Mouse (Mus musculus): ENCODE measurements around the gene C1qtnf1. TPM values are rescaled to one million over a fixed set of nuclear protein-coding genes. Genes with fewer than 3 reads are reported as not detected.

Gene C1qtnf1
- polyA plus RNA-seq, 2 experiments = 12.4 to 12.5 TPM

GRCm38 (mm10) chr11:118475496-118476083 lies 47.6 kb downstream of the C1qtnf1 start:
- TF ChIP-seq POLR2A (IDR thresholded peaks at IDR 0.05; ENCODE audit: borderline replicate concordance, extremely low read depth, insufficient read depth, insufficient read length) = no peak
- Histone ChIP-seq H3K4me2 (replicated peaks; ENCODE audit: low read depth, low read length, severe bottlenecking) (no peak overlapping the region), H3K27ac (replicated peaks; ENCODE audit: low read depth, low read length) (no peak overlapping the region), H3K9me3 (ENCODE audit: control insufficient read depth, low read length) (no peaks in the 10 kb centered on the region), H3K9ac (ENCODE audit: low read depth, low read length, severe bottlenecking) (no peak overlapping the region), H3K4me1 (ENCODE audit: control insufficient read depth, insufficient read depth, low read length) (peaks cover 5% of the 10 kb centered on the region; the same call in 1 of the 2 replicates), H3K4me3 (replicated peaks; ENCODE audit: low read length) (no peak overlapping the region), H3K27me3 (ENCODE audit: control insufficient read depth, insufficient read depth, low read length) (no peaks in the 10 kb centered on the region), H3K36me3 (ENCODE audit: control insufficient read depth, insufficient read depth, low read length) (0 out of 2 replicates have a peak, but pooled peaks cover 3% of the 10 kb centered on the region)
- 57% methylated on average over 7 of the region's 7 CpGs for WGBS
- ATAC-seq (ENCODE audit: low FRiP score, low read depth) (no peak), DNase-seq (ENCODE audit: low spot score) (no peak)

- TF ChIP-seq POLR2A (IDR thresholded peaks at IDR 0.05; ENCODE audit: borderline replicate concordance, extremely low read depth, insufficient read depth, insufficient read length) = 0 out of 2 replicates have a peak, but pooled peaks have one; percentile 21
- H3K36me3 ChIP-seq (ENCODE audit: control insufficient read depth, insufficient read depth, low read length) = peaks cover 10% of the 10 kb centered on the region; the same call in 1 of the 2 replicates
- WGBS = 2% methylated on average over 52 of the region's 57 CpGs
- peak; percentile 100 for ATAC-seq (ENCODE audit: low FRiP score, low read depth)
- H3K27me3 ChIP-seq (ENCODE audit: control insufficient read depth, insufficient read depth, low read length) = no peaks in the 10 kb centered on the region
- DNase-seq (ENCODE audit: low spot score) = peak; percentile 94
- no peak within 1 kb of the TSS for H3K27ac ChIP-seq (replicated peaks; ENCODE audit: low read depth, low read length)
- peaks cover 5% of the 10 kb centered on the region; the same call in 1 of the 2 replicates for H3K4me1 ChIP-seq (ENCODE audit: control insufficient read depth, insufficient read depth, low read length)
- peak within 1 kb of the TSS; percentile 72 for H3K4me3 ChIP-seq (replicated peaks; ENCODE audit: low read length)
- no peaks in the 10 kb centered on the region for H3K9me3 ChIP-seq (ENCODE audit: control insufficient read depth, low read length)
- H3K9ac ChIP-seq (ENCODE audit: low read depth, low read length, severe bottlenecking) = peak within 1 kb of the TSS; percentile 72
- H3K4me2 ChIP-seq (replicated peaks; ENCODE audit: low read depth, low read length, severe bottlenecking) = peak within 1 kb of the TSS; percentile 84
These were observed 48.7 kb downstream of the C1qtnf1 start, which contains the start of gene Engase for GRCm38 (mm10) chr11:118476396-118477373. Engase (plus strand) TSS chr11:118476829.

- Histone ChIP-seq H3K36me3 (ENCODE audit: control insufficient read depth, insufficient read depth, low read length) (peaks cover 22% of the 10 kb centered on the region), H3K9ac (ENCODE audit: low read depth, low read length, severe bottlenecking) (no peak overlapping the region), H3K4me1 (ENCODE audit: control insufficient read depth, insufficient read depth, low read length) (peaks cover 5% of the 10 kb centered on the region; the same call in 1 of the 2 replicates), H3K27me3 (ENCODE audit: control insufficient read depth, insufficient read depth, low read length) (no peaks in the 10 kb centered on the region), H3K4me3 (replicated peaks; ENCODE audit: low read length) (no peak overlapping the region), H3K27ac (replicated peaks; ENCODE audit: low read depth, low read length) (no peak overlapping the region), H3K9me3 (ENCODE audit: control insufficient read depth, low read length) (no peaks in the 10 kb centered on the region), H3K4me2 (replicated peaks; ENCODE audit: low read depth, low read length, severe bottlenecking) (no peak overlapping the region)
- no peak for TF ChIP-seq POLR2A (IDR thresholded peaks at IDR 0.05; ENCODE audit: borderline replicate concordance, extremely low read depth, insufficient read depth, insufficient read length)
- no peak for ATAC-seq (ENCODE audit: low FRiP score, low read depth)
- no peak for DNase-seq (ENCODE audit: low spot score)
- WGBS = 86% methylated on average over 12 of the region's 12 CpGs
These were observed 51.8 kb downstream of the C1qtnf1 start for GRCm38 (mm10) chr11:118479776-118480175.

GRCm38 (mm10) chr11:118481231-118481630 lies 53.2 kb downstream of the C1qtnf1 start:
- Histone ChIP-seq H3K9ac (ENCODE audit: low read depth, low read length, severe bottlenecking) (no peak overlapping the region), H3K4me3 (replicated peaks; ENCODE audit: low read length) (no peak overlapping the region), H3K9me3 (ENCODE audit: control insufficient read depth, low read length) (no peaks in the 10 kb centered on the region), H3K27ac (replicated peaks; ENCODE audit: low read depth, low read length) (no peak overlapping the region), H3K4me1 (ENCODE audit: control insufficient read depth, insufficient read depth, low read length) (peaks cover 5% of the 10 kb centered on the region; the same call in 1 of the 2 replicates), H3K36me3 (ENCODE audit: control insufficient read depth, insufficient read depth, low read length) (peaks cover 31% of the 10 kb centered on the region), H3K27me3 (ENCODE audit: control insufficient read depth, insufficient read depth, low read length) (no peaks in the 10 kb centered on the region), H3K4me2 (replicated peaks; ENCODE audit: low read depth, low read length, severe bottlenecking) (no peak overlapping the region)
- DNase-seq (ENCODE audit: low spot score) = no peak
- 95% methylated on average over 11 of the region's 11 CpGs for WGBS
- no peak for ATAC-seq (ENCODE audit: low FRiP score, low read depth)
- TF ChIP-seq POLR2A (IDR thresholded peaks at IDR 0.05; ENCODE audit: borderline replicate concordance, extremely low read depth, insufficient read depth, insufficient read length) = no peak

- peaks cover 32% of the 10 kb centered on the region for H3K36me3 ChIP-seq (ENCODE audit: control insufficient read depth, insufficient read depth, low read length)
- H3K4me1 ChIP-seq (ENCODE audit: control insufficient read depth, insufficient read depth, low read length) = peaks cover 5% of the 10 kb centered on the region; the same call in 1 of the 2 replicates
- WGBS = 86% methylated on average over 14 of the region's 14 CpGs
- no peaks in the 10 kb centered on the region for H3K27me3 ChIP-seq (ENCODE audit: control insufficient read depth, insufficient read depth, low read length)
- H3K27ac ChIP-seq (replicated peaks; ENCODE audit: low read depth, low read length) = no peak overlapping the region
- no peak for TF ChIP-seq POLR2A (IDR thresholded peaks at IDR 0.05; ENCODE audit: borderline replicate concordance, extremely low read depth, insufficient read depth, insufficient read length)
- H3K4me3 ChIP-seq (replicated peaks; ENCODE audit: low read length) = no peak overlapping the region
- no peak overlapping the region for H3K9ac ChIP-seq (ENCODE audit: low read depth, low read length, severe bottlenecking)
- H3K4me2 ChIP-seq (replicated peaks; ENCODE audit: low read depth, low read length, severe bottlenecking) = no peak overlapping the region
- ATAC-seq (ENCODE audit: low FRiP score, low read depth) (no peak), DNase-seq (ENCODE audit: low spot score) (no peak)
- H3K9me3 ChIP-seq (ENCODE audit: control insufficient read depth, low read length) = no peaks in the 10 kb centered on the region
These were observed 53.7 kb downstream of the C1qtnf1 start for GRCm38 (mm10) chr11:118481751-118482150.

All from limb, embryonic 14.5 days (tissue).